8 mouse cellular contexts compared by ENCODE assay signal in genomic region chr10:75517073-75517757, GRCm38 (mm10). TPM values are rescaled to one million over a fixed set of nuclear protein-coding genes. Genes with fewer than 3 reads are reported as not detected.
DNase-seq lines count a peak whose midpoint lies in the region; ATAC-seq and TF ChIP-seq lines count a peak whose summit lies in the region.

TSS of gene Snrpd3 (plus strand) at chr10:75517551.

- H3K27me3 ChIP-seq in hindbrain, embryonic 10.5 days (ENCODE audit: insufficient read depth, poor library complexity, severe bottlenecking) = no peaks in the 10 kb centered on the region
- no peaks in the 10 kb centered on the region for H3K27me3 ChIP-seq in lung, postnatal 0 days (replicated peaks; ENCODE audit: insufficient read depth, low read length)

- no peaks in the 10 kb centered on the region for H3K9me3 ChIP-seq in hindbrain, embryonic 10.5 days
- H3K9me3 ChIP-seq in lung, postnatal 0 days (ENCODE audit: low read length) = no peaks in the 10 kb centered on the region

- H3K4me1 ChIP-seq in hindbrain, embryonic 10.5 days (replicated peaks) = peaks cover 31% of the 10 kb centered on the region
- H3K4me1 ChIP-seq in lung, postnatal 0 days (ENCODE audit: insufficient read depth, low read depth, low read length) = peaks cover 18% of the 10 kb centered on the region; the same call in 1 of the 2 replicates

- peaks cover 34% of the 10 kb centered on the region for H3K36me3 ChIP-seq in hindbrain, embryonic 10.5 days
- H3K36me3 ChIP-seq in lung, postnatal 0 days (ENCODE audit: insufficient read depth, low read length) = no peaks in the 10 kb centered on the region

- peak within 1 kb of the TSS; percentile 86 for H3K4me3 ChIP-seq in hindbrain, embryonic 10.5 days
- peak within 1 kb of the TSS; percentile 81 for H3K4me3 ChIP-seq in lung, postnatal 0 days (ENCODE audit: low read depth, low read length)

- peak within 1 kb of the TSS; percentile 92 for H3K4me2 ChIP-seq in lung, postnatal 0 days (replicated peaks; ENCODE audit: low read depth, low read length)

- WGBS in hindbrain, embryonic 10.5 days = 1% methylated on average over 52 of the region's 52 CpGs
- 8% methylated on average over 23 of the region's 52 CpGs for WGBS in lung, postnatal 0 days

- DNase-seq in MEL-GATA-1-ER (ENCODE audit: extremely low read depth, low read depth) = peak; percentile 86
- DNase-seq in cerebellum, adult 8-10 months = peak; percentile 88
- DNase-seq in hindbrain, embryonic 10.5 days (ENCODE audit: low spot score) = peak; percentile 96
- peak; percentile 96 for DNase-seq in layer of hippocampus, adult 9-11 months
- DNase-seq in lung, postnatal 0 days (ENCODE audit: low spot score) = peak; percentile 99
- peak; percentile 80 for DNase-seq in ovary, postnatal 14 days (ENCODE audit: low spot score)
- peak; percentile 95 for DNase-seq in thymus, postnatal 14 days

- peak; percentile 84 for ATAC-seq in frontal cortex, adult (ENCODE audit: low TSS enrichment)
- peak; percentile 94 for ATAC-seq in lung, postnatal 0 days

- peak within 1 kb of the TSS; percentile 95 for H3K9ac ChIP-seq in lung, postnatal 0 days (replicated peaks; ENCODE audit: low read depth)

- peak within 1 kb of the TSS; percentile 96 for H3K27ac ChIP-seq in hindbrain, embryonic 10.5 days
- peak within 1 kb of the TSS; percentile 99 for H3K27ac ChIP-seq in lung, postnatal 0 days (ENCODE audit: low read length)

- no peak for TF ChIP-seq CTCF in lung, postnatal 0 days (IDR thresholded peaks at IDR 0.05)

- no peak for TF ChIP-seq EP300 in lung, postnatal 0 days (IDR thresholded peaks at IDR 0.05)

RNA-seq across cellular contexts. Expression of gene Snrpd3, which starts in this region (rescaled TPM):
- polyA plus RNA-seq in hindbrain, embryonic 10.5 days (2016; fragmentation: Nextera tagmentation; extraction: Ambion mirVana) = 269 and 286 TPM in 2 replicates
- 61.6 and 65.7 TPM in 2 replicates for polyA plus RNA-seq in lung, postnatal 0 days (2015; fragmentation: Nextera tagmentation; extraction: Ambion mirVana)

Comparison
In these comparisons a context has a peak if more than half of its experiments do, and no peak if none do; other contexts are left out.
1. Peak in every context shown above with its lines: DNase-seq, ATAC-seq, H3K4me3 ChIP-seq and H3K27ac ChIP-seq.